Mouse (Mus musculus) liver, postnatal 0 days (tissue): Measurements from ENCODE around the gene Smyd3.

ENCODE experiments used
- CTCF ChIP-seq: sonication (generic); IDR thresholded peaks from 2 replicates; pipeline ENCODE4 v1.5.1; 2016; ENCODE audit warnings: antibody characterized with exemption, low read depth
- EP300 ChIP-seq: IDR thresholded peaks from 2 replicates; pipeline ENCODE4 v1.6.1; 2016; ENCODE audit warnings: antibody characterized with exemption, low read depth, mild to moderate bottlenecking

DNA sequence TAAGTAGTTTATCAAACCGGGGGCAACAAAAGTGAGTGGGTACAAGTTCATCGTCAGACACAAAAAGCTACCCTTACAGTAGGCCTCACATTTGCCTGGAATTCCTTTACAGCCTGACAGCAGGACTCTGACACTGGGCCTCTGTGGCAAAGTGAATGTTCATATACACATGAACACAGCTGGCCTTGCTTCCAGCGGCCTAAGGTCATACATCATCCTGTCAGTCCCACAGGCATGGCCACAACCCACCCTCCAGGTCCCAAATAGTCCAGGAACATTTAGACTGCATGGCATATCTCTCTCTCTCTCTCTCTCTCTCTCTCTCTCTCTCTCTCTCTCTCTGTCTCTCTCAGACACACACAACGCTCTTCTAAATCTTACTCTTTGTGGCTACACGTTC lies 208.4 kb downstream of the Smyd3 start:
- no peak for TF ChIP-seq CTCF
- no peak for TF ChIP-seq EP300
